Mouse (Mus musculus): ENCODE data around the gene Itsn1. TPM values are rescaled to one million over a fixed set of nuclear protein-coding genes. Genes with fewer than 3 reads are reported as not detected.

The Itsn1 gene
- polyA plus RNA-seq (2014; fragmentation: Illumina TruSeq; extraction: RNeasy Lipid Tissue Mini Kit (QIAGEN cat#74804); ENCODE audit: low read depth, low replicate concordance) = 11.4 TPM

GRCm38 (mm10) chr16:91729066-91729482 lies at the start of gene Itsn1:
Gene Itsn1 (plus strand): TSS chr16:91729281.

GRCm38 (mm10) chr16:91688619-91689334 lies 40.3 kb upstream of the Itsn1 start, which contains the start of gene Donson:
Gene Donson (minus strand): TSS chr16:91688770.

GRCm38 (mm10) chr16:91728123-91729065 lies 687 bp upstream of the Itsn1 start, which contains the start of gene Cryzl1:
Gene Cryzl1 (minus strand): TSS chr16:91728975.

Other genes starting within 250 kb of the Itsn1 start
- 78.3 TPM for gene Ifnar1, start 244.0 kb upstream of the Itsn1 start, polyA plus RNA-seq (2014; fragmentation: Illumina TruSeq; extraction: RNeasy Lipid Tissue Mini Kit (QIAGEN cat#74804); ENCODE audit: low read depth, low replicate concordance)
- 11.8 TPM for gene Ifngr2, start 182.2 kb upstream of the Itsn1 start, polyA plus RNA-seq (2014; fragmentation: Illumina TruSeq; extraction: RNeasy Lipid Tissue Mini Kit (QIAGEN cat#74804); ENCODE audit: low read depth, low replicate concordance)
- gene Tmem50b, start 131.5 kb upstream of the Itsn1 start, polyA plus RNA-seq (2014; fragmentation: Illumina TruSeq; extraction: RNeasy Lipid Tissue Mini Kit (QIAGEN cat#74804); ENCODE audit: low read depth, low replicate concordance) = 45.9 TPM
- gene Dnajc28, start 110.3 kb upstream of the Itsn1 start, polyA plus RNA-seq (2014; fragmentation: Illumina TruSeq; extraction: RNeasy Lipid Tissue Mini Kit (QIAGEN cat#74804); ENCODE audit: low read depth, low replicate concordance) = 31.2 TPM
- 9.7 TPM for gene Gart, start 82.3 kb upstream of the Itsn1 start, polyA plus RNA-seq (2014; fragmentation: Illumina TruSeq; extraction: RNeasy Lipid Tissue Mini Kit (QIAGEN cat#74804); ENCODE audit: low read depth, low replicate concordance)
- gene Son, start 81.8 kb upstream of the Itsn1 start, polyA plus RNA-seq (2014; fragmentation: Illumina TruSeq; extraction: RNeasy Lipid Tissue Mini Kit (QIAGEN cat#74804); ENCODE audit: low read depth, low replicate concordance) = 269 TPM
- 4.8 TPM for gene Donson, start 40.5 kb upstream of the Itsn1 start, polyA plus RNA-seq (2014; fragmentation: Illumina TruSeq; extraction: RNeasy Lipid Tissue Mini Kit (QIAGEN cat#74804); ENCODE audit: low read depth, low replicate concordance)
- gene Cryzl1, start 306 bp upstream of the Itsn1 start, polyA plus RNA-seq (2014; fragmentation: Illumina TruSeq; extraction: RNeasy Lipid Tissue Mini Kit (QIAGEN cat#74804); ENCODE audit: low read depth, low replicate concordance) = 78.6 TPM

Measured in kidney, adult 10 weeks (tissue).